Comparison of ENCODE assay signal across 10 mouse cellular contexts in the genomic region with DNA sequence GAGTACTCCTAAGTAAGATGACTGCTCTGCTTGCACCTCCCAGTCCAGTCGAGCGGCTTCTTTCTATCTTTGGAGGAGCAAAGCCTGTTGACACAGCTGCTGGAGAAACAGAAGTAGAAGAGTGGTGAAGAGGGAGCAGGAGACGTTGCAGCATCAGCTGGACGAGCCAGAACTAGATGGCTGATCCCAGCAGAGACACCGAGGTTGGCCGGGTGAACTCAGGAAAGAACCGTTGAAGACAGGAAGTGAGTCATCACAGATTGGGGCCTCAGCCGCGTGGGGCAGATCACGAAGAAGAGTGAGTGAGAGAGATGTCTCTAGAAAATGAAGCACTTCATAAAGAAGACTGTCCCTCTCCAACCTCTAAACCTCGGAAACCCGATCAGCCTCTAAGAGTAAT. TPM values are rescaled to one million over a fixed set of nuclear protein-coding genes. Genes with fewer than 3 reads are reported as not detected.
DNase-seq lines count a peak whose midpoint lies in the region; ATAC-seq and TF ChIP-seq lines count a peak whose summit lies in the region.
"Had no signal": no experiment of that assay in that cellular context is flagged by ENCODE, and none has a peak within 500 bp of the region (broad histone marks: within the 10 kb centered on the region; RNA-seq: fewer than 3 reads in every experiment).

No protein-coding gene starts in this region.

- no peaks in the 10 kb centered on the region for H3K9me3 ChIP-seq in liver, postnatal 0 days (ENCODE audit: low read length)
- no peaks in the 10 kb centered on the region for H3K9me3 ChIP-seq in liver, embryonic 12.5 days (replicated peaks)
- H3K9me3 ChIP-seq: hindbrain, embryonic 13.5 days; limb, embryonic 15.5 days had no signal

- H3K27me3 ChIP-seq in liver, postnatal 0 days (ENCODE audit: insufficient read depth, low read length): no peaks in the 10 kb centered on the region
- no peaks in the 10 kb centered on the region for H3K27me3 ChIP-seq in liver, embryonic 12.5 days (replicated peaks)
- H3K27me3 ChIP-seq: limb, embryonic 15.5 days had no signal

- H3K4me2 ChIP-seq in liver, postnatal 0 days (ENCODE audit: low read depth, low read length): no peak overlapping the region
- H3K4me2 ChIP-seq in liver, embryonic 12.5 days: no peak overlapping the region
- H3K4me2 ChIP-seq: hindbrain, embryonic 13.5 days; limb, embryonic 15.5 days had no signal

- peak; percentile 25 for DNase-seq in liver, postnatal 0 days
- DNase-seq in MEL-GATA-1-ER (ENCODE audit: extremely low read depth, low read depth): peak; percentile 8
- peak; percentile 5 for DNase-seq in lung, postnatal 36 days
- DNase-seq in thymus, postnatal 36 days: peak; percentile 53 to 58
- DNase-seq in retina, embryonic 14.5 days (ENCODE audit: low spot score): no peak
- no peak for DNase-seq in Muller cell, postnatal 12 days (ENCODE audit: inconsistent ontology term)
- DNase-seq: cerebellum, adult 2 months had no signal

- no peak for TF ChIP-seq EP300 in liver, postnatal 0 days (IDR thresholded peaks at IDR 0.05; ENCODE audit: low read depth)

- no peaks in the 10 kb centered on the region for H3K36me3 ChIP-seq in liver, postnatal 0 days (replicated peaks; ENCODE audit: insufficient read depth, low read length)
- H3K36me3 ChIP-seq in liver, embryonic 12.5 days: no peaks in the 10 kb centered on the region
- H3K36me3 ChIP-seq: limb, embryonic 15.5 days had no signal

- H3K27ac ChIP-seq in liver, postnatal 0 days (ENCODE audit: low read depth): no peak overlapping the region
- H3K27ac ChIP-seq in liver, embryonic 12.5 days: no peak overlapping the region
- H3K27ac ChIP-seq: hindbrain, embryonic 13.5 days; limb, embryonic 15.5 days had no signal

- peaks cover 13% of the 10 kb centered on the region for H3K4me1 ChIP-seq in liver, postnatal 0 days (ENCODE audit: insufficient read depth)
- peaks cover 18% of the 10 kb centered on the region for H3K4me1 ChIP-seq in liver, embryonic 12.5 days

- H3K4me3 ChIP-seq in liver, postnatal 0 days (ENCODE audit: low read depth, low read length): no peak overlapping the region
- H3K4me3 ChIP-seq in liver, embryonic 12.5 days: no peak overlapping the region
- H3K4me3 ChIP-seq: hindbrain, embryonic 13.5 days; limb, embryonic 15.5 days had no signal

- H3K9ac ChIP-seq in liver, postnatal 0 days (replicated peaks): no peak overlapping the region
- no peak overlapping the region for H3K9ac ChIP-seq in liver, embryonic 12.5 days
- H3K9ac ChIP-seq: hindbrain, embryonic 13.5 days; limb, embryonic 15.5 days had no signal

- no peak for TF ChIP-seq CTCF in liver, postnatal 0 days (IDR thresholded peaks at IDR 0.05; ENCODE audit: low read depth)

- WGBS in liver, postnatal 0 days (ENCODE audit: insufficient replicate concordance): 20% methylated on average over 12 of the region's 12 CpGs
- WGBS in liver, embryonic 12.5 days (ENCODE audit: insufficient replicate concordance): 16% methylated on average over 12 of the region's 12 CpGs

- no peak for ATAC-seq in liver, postnatal 0 days
- no peak for ATAC-seq in liver, embryonic 12.5 days

RNA-seq across cellular contexts. Expression of gene Shisa2, which starts 18.5 kb away (rescaled TPM):
- 0.26 and 0.50 TPM in 2 replicates for polyA plus RNA-seq in liver, postnatal 0 days (2015; fragmentation: Nextera tagmentation; extraction: Ambion mirVana)
- polyA plus RNA-seq in liver, embryonic 12.5 days (2016; fragmentation: Nextera tagmentation; extraction: Ambion mirVana): 3.0 and 3.6 TPM in 2 replicates

RNA-seq across cellular contexts. Expression of gene Cdadc1, which starts 45.8 kb away (rescaled TPM):
- polyA plus RNA-seq in liver, postnatal 0 days (2015; fragmentation: Nextera tagmentation; extraction: Ambion mirVana): 17.7 and 19.4 TPM in 2 replicates
- 20.2 and 23.1 TPM in 2 replicates for polyA plus RNA-seq in liver, embryonic 12.5 days (2016; fragmentation: Nextera tagmentation; extraction: Ambion mirVana)

Comparison
In these comparisons a context has a peak if more than half of its experiments do, and no peak if none do; other contexts are left out.
1. DNase-seq: peak in liver, postnatal 0 days (single experiment), MEL-GATA-1-ER (single experiment), lung, postnatal 36 days (single experiment) and thymus, postnatal 36 days (2 of 2); none in retina, embryonic 14.5 days (single experiment) and Muller cell, postnatal 12 days (single experiment).